Mouse (Mus musculus) lung, adult 2 months (tissue): Measurements from ENCODE around the gene Irak3.

Experiments used
- CTCF ChIP-seq: fragments of 200-500 bp; IDR thresholded peaks from 2 replicates; pipeline ENCODE4 v1.5.1; 2011; ENCODE audit warnings: mild to moderate bottlenecking, low read length, control low read depth; ENCODE audit not compliant: insufficient read depth
- POLR2A ChIP-seq: fragments of 200-500 bp; IDR thresholded peaks from 2 replicates; pipeline ENCODE4 v1.6.1; 2011; ENCODE audit warnings: low read depth, mild to moderate bottlenecking, control low read depth, low read length, borderline replicate concordance; ENCODE audit errors: extremely low read depth

DNA sequence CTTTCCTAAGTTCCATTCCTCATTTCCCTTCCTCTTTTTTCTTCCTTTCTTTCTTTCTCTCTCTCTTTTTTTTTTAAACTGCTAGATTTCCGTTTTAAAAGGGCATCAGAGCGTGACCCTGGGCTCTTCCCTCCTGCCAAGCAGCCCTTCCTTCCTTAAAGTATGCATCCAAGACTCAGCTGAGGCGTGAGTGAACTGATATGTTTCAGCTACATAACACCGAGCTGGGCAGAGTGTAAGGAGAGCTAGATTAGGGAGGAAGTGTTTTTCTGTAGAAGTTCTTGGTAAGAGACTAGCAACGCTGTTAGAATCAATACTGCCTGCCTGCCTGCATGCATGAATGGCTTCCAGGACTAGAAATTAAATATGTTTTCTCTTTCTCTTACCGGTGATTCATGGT lies 12.1 kb downstream of the Irak3 start:
- TF ChIP-seq POLR2A (no peak), CTCF (no peak)
